Mouse (Mus musculus): ENCODE results near the gene Gpx5. TPM values are rescaled to one million over a fixed set of nuclear protein-coding genes. Genes with fewer than 3 reads are reported as not detected.
"Not testable (repeated sequence)": the region's sequence is repeated elsewhere in the genome, so short reads cannot be mapped to it uniquely, and the experiment has no call there.

The Gpx5 gene
- polyA plus RNA-seq, 1 experiment from 2014 or later = not detected

DNA sequence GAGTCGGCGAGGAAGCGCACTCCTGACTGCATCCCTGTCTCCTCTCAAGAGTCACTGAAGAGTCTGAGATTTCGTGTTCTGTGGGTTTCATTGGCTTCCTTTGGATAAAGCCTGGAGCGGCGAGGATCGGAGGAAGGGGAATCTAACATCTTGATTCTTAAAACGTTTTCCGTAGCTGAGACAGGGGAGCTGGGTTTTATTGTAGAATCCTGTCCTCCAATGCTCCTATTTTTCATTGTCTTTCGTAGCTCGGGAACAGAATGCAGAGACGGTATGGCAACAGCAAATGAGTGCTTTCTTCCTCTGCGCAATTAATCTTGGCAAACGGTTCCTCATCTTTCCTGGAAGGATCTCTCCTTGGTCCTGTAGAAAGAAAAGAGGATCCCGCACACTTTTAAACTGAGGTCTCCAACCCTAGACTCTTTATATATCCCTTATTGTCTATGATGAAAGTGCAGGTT, 33.3 kb downstream of the Gpx5 start:
- under 1% methylated on average over 15 of the region's 15 CpGs for WGBS
- Histone ChIP-seq H3K27me3 (ENCODE audit: control insufficient read depth, insufficient read depth, low read length) (0 out of 2 replicates have a peak, but pooled peaks cover 4% of the 10 kb centered on the region), H3K27ac (ENCODE audit: low read length) (no peak overlapping the region), H3K4me1 (ENCODE audit: control insufficient read depth, insufficient read depth, low read length) (peaks cover 6% of the 10 kb centered on the region), H3K4me3 (replicated peaks; ENCODE audit: low read length) (peak overlapping the region; percentile 42), H3K9me3 (replicated peaks; ENCODE audit: control insufficient read depth, low read length) (no peaks in the 10 kb centered on the region), H3K9ac (ENCODE audit: low read length) (peak overlapping the region; percentile 44), H3K36me3 (ENCODE audit: control insufficient read depth, insufficient read depth, low read length) (no peaks in the 10 kb centered on the region), H3K4me2 (ENCODE audit: low read depth, low read length) (peak overlapping the region; percentile 61)
- ATAC-seq (ENCODE audit: insufficient read depth, low FRiP score) = no peak

GRCm38 (mm10) chr13:21258524-21258923, 34.0 kb downstream of the Gpx5 start:
- H3K4me3 ChIP-seq (replicated peaks; ENCODE audit: low read length) = peak overlapping the region; percentile 42
- peaks cover 6% of the 10 kb centered on the region for H3K4me1 ChIP-seq (ENCODE audit: control insufficient read depth, insufficient read depth, low read length)
- H3K36me3 ChIP-seq (ENCODE audit: control insufficient read depth, insufficient read depth, low read length) = no peaks in the 10 kb centered on the region
- 23% methylated on average over 6 of the region's 6 CpGs for WGBS
- no peak overlapping the region for H3K9ac ChIP-seq (ENCODE audit: low read length)
- H3K9me3 ChIP-seq (replicated peaks; ENCODE audit: control insufficient read depth, low read length) = no peaks in the 10 kb centered on the region
- H3K4me2 ChIP-seq (ENCODE audit: low read depth, low read length) = peak overlapping the region; percentile 61
- H3K27me3 ChIP-seq (ENCODE audit: control insufficient read depth, insufficient read depth, low read length) = 0 out of 2 replicates have a peak, but pooled peaks cover 4% of the 10 kb centered on the region
- no peak for ATAC-seq (ENCODE audit: insufficient read depth, low FRiP score)
- no peak overlapping the region for H3K27ac ChIP-seq (ENCODE audit: low read length)

DNA sequence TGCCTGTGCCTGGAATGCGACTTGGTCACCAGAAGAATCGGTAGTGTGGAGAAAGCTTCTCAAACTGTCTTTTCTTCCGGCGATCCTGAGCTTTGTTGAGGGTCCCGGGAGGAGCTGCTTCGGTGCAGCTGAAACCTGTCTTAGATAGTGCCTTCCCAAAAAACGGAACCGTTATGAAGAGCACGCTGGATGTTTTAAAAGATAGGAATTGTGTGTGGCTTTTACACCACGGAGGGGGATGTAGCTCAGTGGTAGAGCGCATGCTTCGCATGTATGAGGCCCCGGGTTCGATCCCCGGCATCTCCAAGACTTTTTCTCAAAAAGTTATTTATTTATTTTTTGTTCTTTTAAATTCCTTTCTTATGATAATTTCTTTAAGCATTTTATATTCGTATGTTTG, 38.5 kb downstream of the Gpx5 start:
- no peaks in the 10 kb centered on the region for H3K4me1 ChIP-seq (ENCODE audit: control insufficient read depth, insufficient read depth, low read length)
- H3K36me3 ChIP-seq (ENCODE audit: control insufficient read depth, insufficient read depth, low read length) = no peaks in the 10 kb centered on the region
- no peaks in the 10 kb centered on the region for H3K9me3 ChIP-seq (replicated peaks; ENCODE audit: control insufficient read depth, low read length)
- 2% methylated on average over 16 of the region's 16 CpGs for WGBS
- no peak overlapping the region for H3K27ac ChIP-seq (ENCODE audit: low read length)
- peak overlapping the region; percentile 50 for H3K4me2 ChIP-seq (ENCODE audit: low read depth, low read length)
- peak overlapping the region; percentile 52 for H3K9ac ChIP-seq (ENCODE audit: low read length)
- ATAC-seq (ENCODE audit: insufficient read depth, low FRiP score) = 0 out of 2 replicates have a peak, but pooled peaks have one; percentile 53
- H3K27me3 ChIP-seq (ENCODE audit: control insufficient read depth, insufficient read depth, low read length) = 0 out of 2 replicates have a peak, but pooled peaks cover 4% of the 10 kb centered on the region
- H3K4me3 ChIP-seq (replicated peaks; ENCODE audit: low read length) = peak overlapping the region; percentile 50

- H3K4me2 ChIP-seq (ENCODE audit: low read depth, low read length) = peak overlapping the region; percentile 50
- peak overlapping the region; percentile 52 for H3K9ac ChIP-seq (ENCODE audit: low read length)
- no peaks in the 10 kb centered on the region for H3K4me1 ChIP-seq (ENCODE audit: control insufficient read depth, insufficient read depth, low read length)
- 2% methylated on average over 12 of the region's 12 CpGs for WGBS
- peak overlapping the region; percentile 50 for H3K4me3 ChIP-seq (replicated peaks; ENCODE audit: low read length)
- no peak for ATAC-seq (ENCODE audit: insufficient read depth, low FRiP score)
- H3K27ac ChIP-seq (ENCODE audit: low read length) = no peak overlapping the region
- H3K9me3 ChIP-seq (replicated peaks; ENCODE audit: control insufficient read depth, low read length) = no peaks in the 10 kb centered on the region
- no peaks in the 10 kb centered on the region for H3K36me3 ChIP-seq (ENCODE audit: control insufficient read depth, insufficient read depth, low read length)
- 0 out of 2 replicates have a peak, but pooled peaks cover 4% of the 10 kb centered on the region for H3K27me3 ChIP-seq (ENCODE audit: control insufficient read depth, insufficient read depth, low read length)
Observed at GRCm38 (mm10) chr13:21253569-21253968, 39.0 kb downstream of the Gpx5 start.

GRCm38 (mm10) chr13:21253040-21253439, 39.5 kb downstream of the Gpx5 start:
- H3K27ac ChIP-seq (ENCODE audit: low read length) = no peak overlapping the region
- H3K9ac ChIP-seq (ENCODE audit: low read length) = no peak overlapping the region
- no peaks in the 10 kb centered on the region for H3K4me1 ChIP-seq (ENCODE audit: control insufficient read depth, insufficient read depth, low read length)
- peak overlapping the region; percentile 50 for H3K4me2 ChIP-seq (ENCODE audit: low read depth, low read length)
- H3K4me3 ChIP-seq (replicated peaks; ENCODE audit: low read length) = peak overlapping the region; percentile 50
- WGBS = 34% methylated on average over 5 of the region's 5 CpGs
- ATAC-seq (ENCODE audit: insufficient read depth, low FRiP score) = no peak
- no peaks in the 10 kb centered on the region for H3K9me3 ChIP-seq (replicated peaks; ENCODE audit: control insufficient read depth, low read length)
- 0 out of 2 replicates have a peak, but pooled peaks cover 1% of the 10 kb centered on the region for H3K27me3 ChIP-seq (ENCODE audit: control insufficient read depth, insufficient read depth, low read length)
- no peaks in the 10 kb centered on the region for H3K36me3 ChIP-seq (ENCODE audit: control insufficient read depth, insufficient read depth, low read length)

- Histone ChIP-seq H3K9me3 (replicated peaks; ENCODE audit: control insufficient read depth, low read length) (no peaks in the 10 kb centered on the region), H3K4me1 (ENCODE audit: control insufficient read depth, insufficient read depth, low read length) (no peaks in the 10 kb centered on the region), H3K27ac (ENCODE audit: low read length) (no peak overlapping the region), H3K36me3 (ENCODE audit: control insufficient read depth, insufficient read depth, low read length) (no peaks in the 10 kb centered on the region), H3K9ac (ENCODE audit: low read length) (no peak overlapping the region), H3K4me3 (replicated peaks; ENCODE audit: low read length) (no peak overlapping the region), H3K4me2 (ENCODE audit: low read depth, low read length) (no peak overlapping the region), H3K27me3 (ENCODE audit: control insufficient read depth, insufficient read depth, low read length) (no peaks in the 10 kb centered on the region)
- WGBS = 47% methylated on average over 9 of the region's 9 CpGs
- no peak for ATAC-seq (ENCODE audit: insufficient read depth, low FRiP score)
Observed at GRCm38 (mm10) chr13:21250074-21250681, 42.4 kb downstream of the Gpx5 start.

- no peaks in the 10 kb centered on the region for H3K4me1 ChIP-seq (ENCODE audit: control insufficient read depth, insufficient read depth, low read length)
- no peaks in the 10 kb centered on the region for H3K9me3 ChIP-seq (replicated peaks; ENCODE audit: control insufficient read depth, low read length)
- H3K4me3 ChIP-seq (replicated peaks; ENCODE audit: low read length) = no peak overlapping the region
- H3K27ac ChIP-seq (ENCODE audit: low read length) = no peak overlapping the region
- ATAC-seq (ENCODE audit: insufficient read depth, low FRiP score) = no peak
- no peaks in the 10 kb centered on the region for H3K36me3 ChIP-seq (ENCODE audit: control insufficient read depth, insufficient read depth, low read length)
- WGBS = 31% methylated on average over 4 of the region's 4 CpGs
- no peaks in the 10 kb centered on the region for H3K27me3 ChIP-seq (ENCODE audit: control insufficient read depth, insufficient read depth, low read length)
- no peak overlapping the region for H3K9ac ChIP-seq (ENCODE audit: low read length)
- no peak overlapping the region for H3K4me2 ChIP-seq (ENCODE audit: low read depth, low read length)
Observed at GRCm38 (mm10) chr13:21249022-21249421, 43.5 kb downstream of the Gpx5 start.

DNA sequence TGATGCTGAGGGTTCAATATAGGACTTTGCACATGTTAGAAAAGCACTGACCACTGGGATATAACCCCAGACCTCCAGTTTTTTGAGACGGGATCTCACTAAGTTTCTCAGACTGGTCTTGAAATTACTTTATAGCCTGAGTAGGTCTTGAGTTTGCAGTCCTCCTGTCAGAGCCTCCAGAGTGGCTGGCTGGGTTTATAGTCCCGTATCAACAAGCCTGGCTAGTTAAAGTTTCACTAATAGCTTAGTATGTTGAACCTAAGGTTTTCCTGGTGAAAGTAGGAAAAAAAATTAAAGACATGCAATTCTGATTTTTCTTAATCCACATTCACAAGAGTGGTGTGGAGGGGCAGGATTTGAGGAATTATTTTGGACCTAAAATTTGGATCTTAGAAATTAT, 46.3 kb downstream of the Gpx5 start:
- H3K27ac ChIP-seq (ENCODE audit: low read length) = no peak overlapping the region
- 77% methylated on average over 2 of the region's 2 CpGs for whole genome bisulfite sequencing
- no peak for ATAC-seq (ENCODE audit: insufficient read depth, low FRiP score)

GRCm38 (mm10) chr13:21244967-21245366, 47.6 kb downstream of the Gpx5 start:
- not testable (repeated sequence) for H3K4me1 ChIP-seq (ENCODE audit: control insufficient read depth, insufficient read depth, low read length); H3K9ac ChIP-seq (ENCODE audit: low read length); H3K4me2 ChIP-seq (ENCODE audit: low read depth, low read length); H3K27ac ChIP-seq (ENCODE audit: low read length); H3K27me3 ChIP-seq (ENCODE audit: control insufficient read depth, insufficient read depth, low read length); H3K36me3 ChIP-seq (ENCODE audit: control insufficient read depth, insufficient read depth, low read length); H3K9me3 ChIP-seq (replicated peaks; ENCODE audit: control insufficient read depth, low read length); H3K4me3 ChIP-seq (replicated peaks; ENCODE audit: low read length); ATAC-seq (ENCODE audit: insufficient read depth, low FRiP score)
- WGBS = 41% methylated on average over 1 of the region's 1 CpGs

More for the DNA sequence above, 46.3 kb downstream of the Gpx5 start:
- no peaks in the 10 kb centered on the region for H3K9me3 ChIP-seq (replicated peaks; ENCODE audit: control insufficient read depth, low read length)
- H3K27me3 ChIP-seq (ENCODE audit: control insufficient read depth, insufficient read depth, low read length) = peaks cover 8% of the 10 kb centered on the region; the same call in 1 of the 2 replicates
- no peak overlapping the region for H3K9ac ChIP-seq (ENCODE audit: low read length)
- no peaks in the 10 kb centered on the region for H3K36me3 ChIP-seq (ENCODE audit: control insufficient read depth, insufficient read depth, low read length)
- no peak overlapping the region for H3K4me2 ChIP-seq (ENCODE audit: low read depth, low read length)
- no peak overlapping the region for H3K4me3 ChIP-seq (replicated peaks; ENCODE audit: low read length)
- no peaks in the 10 kb centered on the region for H3K4me1 ChIP-seq (ENCODE audit: control insufficient read depth, insufficient read depth, low read length)
